Mouse (Mus musculus) colon, adult 2 months (tissue): Measurements from ENCODE around the gene Pga5. TPM values are rescaled to one million over a fixed set of nuclear protein-coding genes. Genes with fewer than 3 reads are reported as not detected.

Source experiments
- polyA plus RNA-seq: library from polyadenylated mRNA; depleted of rRNA; stranded (reverse); fragments of >200 nt; gene quantifications from 2 replicates; pipeline ENCODE4 v1.2.3, GENCODE M21; 2012; rRNA removed

The Pga5 gene
- not detected in 2 replicates for polyA plus RNA-seq

DNA sequence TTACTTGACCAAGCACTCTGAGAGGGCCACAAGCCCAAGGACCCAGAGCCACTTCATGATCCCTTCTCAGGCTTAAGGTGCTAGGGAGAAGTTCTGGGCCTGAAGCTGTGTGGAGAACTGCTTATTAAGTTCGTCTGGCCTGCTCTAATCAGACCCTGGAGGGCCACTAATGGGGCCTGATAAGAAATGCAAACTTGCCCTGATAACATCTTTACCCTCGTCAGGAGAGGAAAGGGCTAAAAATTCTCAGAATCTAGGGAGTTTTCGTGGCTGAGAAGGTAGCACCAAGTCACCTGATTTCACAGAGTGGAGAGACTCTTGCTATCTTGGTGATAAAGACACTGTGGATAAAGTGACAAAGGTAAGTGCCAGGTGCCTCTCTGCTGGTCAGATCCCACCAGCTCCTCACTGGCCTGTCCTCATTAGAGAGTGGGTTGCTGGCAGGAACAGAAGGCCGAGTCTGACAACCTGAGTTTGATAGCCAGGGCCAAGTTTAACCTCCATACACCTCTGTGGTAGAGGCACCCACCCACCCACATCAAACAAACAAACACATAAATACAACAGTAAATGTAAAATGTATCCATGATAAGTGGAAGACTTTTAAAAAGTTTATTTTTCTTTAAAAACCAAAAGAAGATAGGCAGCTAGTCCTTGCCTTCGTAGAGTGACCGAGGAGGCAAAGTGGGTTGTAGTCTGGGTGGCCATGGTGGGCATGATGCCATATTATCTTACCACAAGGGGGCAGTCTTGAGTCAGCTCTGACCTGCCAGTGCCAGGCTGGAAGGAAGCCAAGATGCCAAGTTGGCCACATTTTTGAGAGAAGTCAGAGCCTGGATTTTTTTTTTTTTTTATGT lies at the start of gene Pga5:
Pga5 (minus strand) TSS at position 157 of the 857 bp plus-strand sequence.

DNA sequence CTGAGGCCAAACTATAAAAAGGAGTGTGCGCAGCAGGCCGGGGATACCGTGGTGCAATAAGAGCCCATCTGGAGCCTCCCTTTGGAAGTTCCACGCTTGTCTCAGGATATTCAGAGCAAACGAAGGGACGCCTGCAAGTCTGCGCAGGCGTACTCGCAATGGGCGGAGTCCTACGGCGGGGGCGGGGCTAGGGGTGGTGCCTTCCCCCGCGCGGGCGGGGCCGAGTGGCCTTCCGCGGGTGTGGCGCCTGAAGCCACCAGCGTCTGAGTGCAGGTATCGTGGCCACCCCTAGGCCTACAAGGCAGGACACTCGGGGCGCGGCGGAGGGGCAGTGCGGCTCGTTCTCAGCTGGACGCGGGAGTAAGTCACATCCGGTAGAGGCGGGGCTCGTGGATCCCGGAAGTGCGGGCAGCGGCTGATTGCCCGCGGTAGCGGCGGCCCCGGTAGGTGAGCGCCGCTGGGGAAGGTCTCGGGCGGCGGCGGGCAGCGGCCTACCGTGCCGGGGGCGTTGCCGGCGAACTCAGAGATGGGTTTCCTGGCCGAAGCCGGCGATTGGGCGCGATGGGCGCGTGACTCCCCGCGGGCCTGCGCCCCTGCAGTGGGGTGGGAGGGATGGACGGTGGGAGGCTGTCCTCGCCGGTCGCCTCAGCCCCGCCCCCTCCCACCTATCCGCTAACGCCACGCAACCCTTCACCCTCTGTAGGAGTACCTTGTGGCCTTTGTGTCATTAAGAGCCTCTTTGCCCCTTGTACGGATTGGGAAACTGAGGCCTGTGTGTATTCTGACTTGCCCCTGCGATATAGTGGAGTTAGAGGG lies 10.9 kb upstream of the Pga5 start, which contains the start of gene Vps37c:
Vps37c (plus strand) TSS at position 199 of the 816 bp plus-strand sequence.

DNA sequence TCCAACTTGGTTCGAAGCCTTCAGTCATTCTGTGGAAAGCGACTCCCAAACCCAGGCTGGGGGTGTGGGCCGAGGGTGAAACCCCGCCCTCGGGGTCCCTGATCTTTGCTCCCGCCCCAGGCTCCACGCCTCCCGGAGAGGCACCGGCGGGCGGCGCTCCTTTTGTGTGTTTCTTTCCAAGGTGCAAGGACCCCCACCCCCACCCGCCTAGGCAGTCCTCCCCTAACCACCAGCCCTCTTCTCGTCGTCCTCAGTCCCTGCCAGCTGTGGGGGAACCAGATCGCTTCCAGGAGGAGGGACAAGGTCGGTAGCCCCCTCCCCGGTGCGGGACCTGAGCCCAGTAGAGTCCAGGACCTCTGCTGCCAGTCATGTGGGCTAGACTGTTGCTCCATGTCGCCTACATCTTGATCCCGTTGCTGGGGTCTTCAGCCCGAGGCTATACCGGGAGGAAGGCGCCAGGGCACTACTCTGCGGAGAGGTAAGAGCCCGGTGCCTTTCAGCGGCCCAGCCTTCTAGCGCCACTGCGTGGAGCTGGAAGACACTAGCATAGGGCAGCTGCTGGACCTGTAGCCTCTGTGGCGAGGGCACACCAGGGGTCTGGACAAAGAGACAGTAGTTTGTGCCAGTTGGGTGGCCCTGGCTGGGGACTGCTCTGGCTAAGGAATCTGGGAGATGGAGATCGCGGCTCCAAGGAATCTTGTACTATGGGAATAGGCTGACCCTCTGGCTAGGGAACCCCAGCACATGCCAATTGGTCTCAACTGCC lies 43.6 kb downstream of the Pga5 start, which contains the start of gene Vwce:
Vwce (plus strand) TSS at position 108 of the 766 bp plus-strand sequence.

Other genes with a start within 250 kb of the Pga5 start
- gene Lrrc10b, start 220.6 kb downstream of the Pga5 start, polyA plus RNA-seq = 0.98 and 1.2 TPM in 2 replicates
- 0.29 and 0.40 TPM in 2 replicates for gene Ppp1r32, start 195.1 kb downstream of the Pga5 start, polyA plus RNA-seq
- 23.7 and 26.0 TPM in 2 replicates for gene Cpsf7, start 152.8 kb downstream of the Pga5 start, polyA plus RNA-seq
- 15.4 and 15.9 TPM in 2 replicates for gene Sdhaf2, start 151.9 kb downstream of the Pga5 start, polyA plus RNA-seq
- gene Tmem216, start 121.8 kb downstream of the Pga5 start, polyA plus RNA-seq = 9.4 and 9.7 TPM in 2 replicates
- 39.9 and 52.5 TPM in 2 replicates for gene Cyb561a3, start 100.9 kb downstream of the Pga5 start, polyA plus RNA-seq
- gene Tmem138, start 100.7 kb downstream of the Pga5 start, polyA plus RNA-seq = 4.5 and 6.0 TPM in 2 replicates
- 72.4 and 75.5 TPM in 2 replicates for gene Ddb1, start 72.7 kb downstream of the Pga5 start, polyA plus RNA-seq
- 14.1 and 14.2 TPM in 2 replicates for gene Tkfc, start 72.4 kb downstream of the Pga5 start, polyA plus RNA-seq
- 0.13 and 0.47 TPM in 2 replicates for gene Vwce, start 43.9 kb downstream of the Pga5 start, polyA plus RNA-seq
- gene Vps37c, start 10.7 kb upstream of the Pga5 start, polyA plus RNA-seq = 60.5 and 79.4 TPM in 2 replicates
- gene Cd5, start 60.9 kb upstream of the Pga5 start, polyA plus RNA-seq = 0.84 and 1.2 TPM in 2 replicates
- 1.4 TPM in 2 replicates for gene Cd6, start 152.0 kb upstream of the Pga5 start, polyA plus RNA-seq
- gene Slc15a3, start 161.7 kb upstream of the Pga5 start, polyA plus RNA-seq = 6.3 and 6.8 TPM in 2 replicates
- gene Tmem132a, start 191.9 kb upstream of the Pga5 start, polyA plus RNA-seq = 14.4 and 16.5 TPM in 2 replicates
- gene Tmem109, start 203.9 kb upstream of the Pga5 start, polyA plus RNA-seq = 76.2 and 84.3 TPM in 2 replicates
- 180 and 181 TPM in 2 replicates for gene Prpf19, start 217.2 kb upstream of the Pga5 start, polyA plus RNA-seq
- gene Zp1, start 242.6 kb upstream of the Pga5 start, polyA plus RNA-seq = 0.64 and 0.81 TPM in 2 replicates